Mouse (Mus musculus) fat pad, adult 2 months (tissue): ENCODE results near the gene Iqcn.

Experiments
- DNase-seq: peaks from one replicate; pipeline ENCODE4 v3.0.0-alpha.2; 2011; ENCODE audit warnings: low read depth, low spot score; ENCODE audit errors: extremely low read depth

Iqcn gene

GRCm38 (mm10) chr8:70677451-70678080, 25.7 kb upstream of the Iqcn start:
- no peak for DNase-seq

GRCm38 (mm10) chr8:70678679-70679078, 24.6 kb upstream of the Iqcn start:
- no peak for DNase-seq

GRCm38 (mm10) chr8:70679404-70679803, 23.9 kb upstream of the Iqcn start:
- no peak for DNase-seq

DNA sequence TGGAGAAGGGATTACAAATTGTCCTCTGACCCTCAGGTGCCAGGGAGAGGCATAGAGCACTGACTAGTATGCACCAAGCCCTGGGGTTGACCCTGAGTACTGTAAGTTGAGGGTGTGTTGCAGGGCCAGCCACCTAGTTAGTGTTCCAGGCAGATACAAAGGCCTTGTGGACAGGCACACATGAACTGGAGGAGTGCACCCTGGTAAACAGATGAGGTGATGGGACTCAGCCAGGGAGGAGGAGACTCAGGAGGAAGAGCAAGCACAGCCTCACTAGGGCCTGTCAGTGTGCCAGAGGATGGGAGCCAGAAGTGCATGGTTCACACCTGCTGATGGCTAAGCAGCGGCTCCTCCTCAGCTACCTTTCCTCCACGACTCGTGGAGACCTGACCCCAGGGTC, 23.2 kb upstream of the Iqcn start:
- DNase-seq, result no peak

- no peak for DNase-seq
Measured at GRCm38 (mm10) chr8:70681410-70681809, 21.8 kb upstream of the Iqcn start.

DNA sequence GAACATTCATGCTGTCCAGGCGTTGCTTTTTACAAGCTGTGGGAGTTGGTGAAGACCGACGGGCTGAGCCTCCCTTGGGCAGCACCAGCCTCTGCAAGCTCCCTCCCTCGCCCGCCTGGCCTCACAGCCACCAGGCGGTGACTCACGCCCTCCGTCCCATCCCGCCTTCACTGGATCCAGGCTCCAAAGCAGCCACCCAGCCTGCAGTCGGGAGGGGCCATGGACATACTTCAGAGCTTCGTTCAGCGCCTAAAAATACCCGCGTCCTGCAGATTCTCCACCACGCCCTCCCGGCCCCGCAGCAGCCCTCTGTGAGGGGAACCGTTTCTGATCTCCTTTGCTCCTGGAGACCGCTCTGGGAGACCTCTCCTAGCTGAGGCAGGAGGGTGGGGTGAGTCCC, 21.1 kb upstream of the Iqcn start:
- DNase-seq, result no peak

GRCm38 (mm10) chr8:70682692-70683091, 20.6 kb upstream of the Iqcn start:
- DNase-seq, result no peak

GRCm38 (mm10) chr8:70684291-70684690, 19.0 kb upstream of the Iqcn start:
- DNase-seq, result no peak

DNA sequence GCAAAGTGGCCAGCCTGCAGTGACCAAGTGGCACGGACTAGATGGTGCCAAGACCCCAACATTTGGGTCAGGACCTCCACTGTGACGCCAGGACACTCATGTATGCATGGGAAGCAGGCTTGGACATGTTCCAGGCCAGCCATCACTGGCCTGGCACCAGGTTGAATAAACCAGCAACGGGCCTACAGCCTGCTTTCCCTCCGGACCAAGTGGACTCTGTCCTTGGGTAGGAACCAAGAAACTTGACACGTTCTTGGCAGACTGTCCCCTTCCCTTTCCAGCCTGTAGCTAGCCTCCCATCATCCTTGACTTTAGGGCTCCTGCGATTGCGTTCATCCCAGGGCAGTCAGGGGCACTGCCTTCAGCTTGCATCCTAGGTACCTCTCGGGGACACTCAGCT, 15.7 kb upstream of the Iqcn start:
- DNase-seq, result no peak

- no peak for DNase-seq
Measured at GRCm38 (mm10) chr8:70688136-70688535, 15.1 kb upstream of the Iqcn start.

DNA sequence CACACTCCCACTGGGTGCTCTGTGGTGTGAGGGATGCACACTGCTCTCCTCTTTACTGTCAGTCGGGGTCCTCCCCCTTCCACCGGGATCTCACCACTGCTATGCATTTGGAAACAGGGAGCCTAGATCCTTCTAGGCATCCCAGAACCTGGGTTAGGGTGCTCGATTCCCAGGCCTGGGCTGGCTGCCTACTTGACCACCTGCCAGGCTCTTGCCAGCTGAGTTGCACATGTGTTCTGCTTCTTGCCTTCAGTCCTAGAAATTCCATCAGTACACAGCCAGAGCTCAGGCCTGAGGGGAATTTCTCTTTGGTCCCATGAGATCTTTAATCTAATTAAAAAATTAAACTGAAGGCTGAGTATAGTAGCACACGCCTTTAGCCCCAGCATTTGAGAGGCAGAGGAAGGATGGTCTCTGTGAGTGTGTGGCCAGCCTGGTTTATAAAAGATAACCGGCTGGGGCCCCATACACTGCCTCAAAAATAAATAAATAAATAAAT, 13.3 kb upstream of the Iqcn start:
- no peak for DNase-seq

DNA sequence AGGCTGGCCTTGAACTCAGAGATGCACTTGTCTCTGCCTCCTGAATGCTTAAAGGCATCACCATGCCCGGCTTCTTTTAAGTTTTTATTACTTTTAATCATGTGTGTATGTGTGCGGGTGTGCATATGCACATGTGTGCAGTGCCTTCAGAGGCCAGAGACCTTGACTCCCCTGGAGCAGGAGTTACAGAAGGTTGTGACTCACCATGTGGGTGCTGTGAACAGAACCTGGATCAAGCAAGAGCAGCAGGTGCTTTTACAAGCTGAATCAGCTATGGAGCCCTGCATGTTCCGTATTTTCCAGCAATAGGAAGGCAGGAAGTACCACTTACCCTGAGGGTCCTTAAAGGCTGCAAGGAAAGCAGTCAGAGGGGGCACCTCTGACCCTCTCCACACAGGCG, 12.0 kb upstream of the Iqcn start:
- DNase-seq, result no peak

GRCm38 (mm10) chr8:70691727-70692231, 11.5 kb upstream of the Iqcn start:
- DNase-seq, result no peak

GRCm38 (mm10) chr8:70693636-70694035, 9.6 kb upstream of the Iqcn start:
- no peak for DNase-seq

- DNase-seq, result no peak
Measured at GRCm38 (mm10) chr8:70695318-70696018, 7.8 kb upstream of the Iqcn start.

DNA sequence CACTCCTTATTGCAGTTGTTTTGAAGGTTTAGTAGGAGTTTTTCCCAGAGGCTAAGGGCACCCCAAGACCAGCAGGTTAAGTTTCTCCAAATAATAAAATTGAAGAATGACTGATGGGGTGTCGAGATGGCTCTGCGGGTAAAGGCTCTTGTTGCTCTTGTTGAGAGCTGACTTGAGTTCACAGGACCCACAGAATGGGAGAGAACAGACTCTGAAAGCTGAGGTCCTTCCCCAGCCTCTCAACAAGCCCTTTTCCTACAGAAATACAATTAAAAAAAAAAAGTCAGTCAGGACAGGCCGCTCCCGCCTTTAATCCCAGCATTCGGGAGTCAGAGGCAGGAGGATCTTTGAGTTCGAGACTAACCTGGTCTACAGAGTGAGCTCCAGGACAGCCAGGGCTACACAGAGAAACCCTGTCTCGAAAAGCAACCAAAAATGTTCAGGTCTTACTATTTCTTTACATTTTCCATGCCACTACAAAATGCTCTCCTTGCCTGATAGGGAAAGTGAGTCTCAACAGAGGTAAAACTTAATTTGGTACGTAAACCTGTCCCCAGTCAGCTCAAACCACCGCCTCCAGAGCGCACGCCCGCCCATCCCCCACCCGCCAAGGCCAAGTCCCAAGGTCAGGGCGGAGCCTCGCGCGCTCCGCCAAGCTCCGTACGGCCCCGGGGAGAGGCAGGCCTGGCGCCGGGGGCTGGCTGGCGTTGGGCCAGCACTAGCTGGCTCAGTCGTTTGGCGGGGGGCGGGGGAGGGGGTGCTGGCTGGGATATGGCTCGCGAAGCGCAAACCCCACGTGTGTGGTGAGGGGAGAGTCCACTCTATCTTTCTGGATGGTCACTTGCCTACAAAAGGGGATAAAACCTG, 7.0 kb upstream of the Iqcn start:
- no peak for DNase-seq

DNA sequence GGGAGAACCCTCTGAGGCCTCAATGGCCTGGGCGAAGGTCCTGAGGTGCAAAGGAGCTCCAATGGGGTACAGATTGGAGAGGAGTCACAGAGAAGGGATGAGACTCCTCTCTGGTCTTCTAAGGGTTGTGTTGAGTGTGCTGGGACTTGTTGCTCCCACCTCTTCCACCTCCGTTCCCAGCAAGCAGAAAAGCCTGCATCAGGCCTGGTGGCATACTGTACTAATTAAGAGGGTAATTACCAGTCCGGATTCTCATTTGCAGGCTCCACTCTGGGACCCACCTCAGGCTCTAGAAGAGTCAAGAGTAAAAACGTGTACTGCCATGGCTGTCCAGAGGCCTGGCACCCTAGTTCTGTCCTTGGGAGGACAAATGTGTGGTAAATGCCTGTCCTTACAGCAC, 6.3 kb upstream of the Iqcn start:
- DNase-seq, result no peak

DNA sequence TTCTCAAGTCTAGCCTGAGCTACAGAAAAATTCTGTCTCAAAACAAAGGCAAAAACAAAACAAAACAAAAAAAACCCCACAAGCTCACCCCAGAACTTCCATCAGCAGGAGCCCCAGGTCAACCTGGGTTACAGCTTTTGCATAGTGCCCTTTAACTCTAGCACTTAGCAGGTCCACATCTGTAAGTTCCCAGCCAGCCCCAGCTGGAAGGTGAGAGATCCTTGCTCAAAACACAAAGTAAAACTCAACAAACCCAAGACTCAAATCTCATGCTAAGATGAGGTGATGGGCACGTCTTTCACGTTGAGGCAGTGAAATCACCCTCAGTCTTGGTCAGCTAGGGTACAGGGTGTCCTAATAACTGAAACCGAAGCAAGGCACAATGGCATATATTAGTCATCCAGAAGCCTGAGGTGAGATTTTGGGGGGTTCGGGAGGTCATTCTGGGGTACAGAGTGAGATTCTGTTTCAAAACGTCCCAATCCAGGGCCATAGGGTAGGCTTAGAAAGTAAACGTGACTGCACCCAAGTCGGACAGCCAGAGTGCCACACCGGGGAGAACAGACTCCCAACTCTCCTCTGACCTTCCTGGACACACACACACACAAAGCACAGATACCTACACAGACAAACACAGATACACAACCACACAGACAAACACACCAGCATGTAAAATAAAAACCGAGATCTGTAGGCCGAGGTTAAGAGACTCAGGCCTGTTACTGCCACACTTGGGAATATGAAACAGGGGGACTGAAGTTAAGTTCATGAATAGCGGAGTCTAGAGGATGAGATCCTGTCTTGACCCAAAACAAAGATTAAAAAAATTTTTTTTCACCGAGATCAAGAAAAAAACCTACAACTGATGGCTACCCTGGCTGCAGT, 5.6 kb upstream of the Iqcn start:
- DNase-seq, result no peak

- DNase-seq, result no peak
Measured at GRCm38 (mm10) chr8:70698310-70699109, 4.7 kb upstream of the Iqcn start, which contains the start of gene Jund. Jund (plus strand) TSS chr8:70698949.
